Comparison of ENCODE assay signal across 10 mouse cellular contexts in the genomic region with DNA sequence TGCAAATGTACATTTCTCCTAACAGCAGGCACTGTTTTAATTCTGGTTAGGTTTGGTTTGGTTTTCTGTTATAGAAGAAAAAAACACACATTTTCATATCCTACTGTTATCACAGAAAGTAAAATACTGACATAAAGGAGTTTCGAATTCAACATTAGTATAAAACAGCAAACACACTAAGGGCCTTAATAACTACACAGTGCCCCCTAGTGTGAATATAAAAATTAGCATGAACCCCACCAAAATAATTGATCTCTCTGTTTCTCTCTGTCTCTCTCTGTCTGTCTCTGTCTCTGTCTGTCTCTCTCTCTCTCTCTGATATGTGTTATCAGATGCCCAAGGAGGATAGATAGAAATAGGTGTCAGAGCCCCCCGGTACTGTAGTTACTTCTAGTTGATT. TPM values are rescaled to one million over a fixed set of nuclear protein-coding genes. Genes with fewer than 3 reads are reported as not detected.
DNase-seq lines count a peak whose midpoint lies in the region; ATAC-seq and TF ChIP-seq lines count a peak whose summit lies in the region.
"Had no signal": no experiment of that assay in that cellular context is flagged by ENCODE, and none has a peak within 500 bp of the region (broad histone marks: within the 10 kb centered on the region; RNA-seq: fewer than 3 reads in every experiment).

No protein-coding gene starts in this region.

- TF ChIP-seq POLR2A in CH12.LX (IDR thresholded peaks at IDR 0.05; ENCODE audit: low read depth, low read length): no peak

- 46% methylated on average over 2 of the region's 2 CpGs for WGBS in kidney, embryonic 15.5 days
- 68% methylated on average over 2 of the region's 2 CpGs for WGBS in limb, embryonic 10.5 days

- DNase-seq in kidney, postnatal 4 days: no peak
- DNase-seq in CH12.LX (ENCODE audit: extremely low read depth): peak; percentile 13
- DNase-seq in MEL-GATA-1-ER (ENCODE audit: extremely low read depth, low read depth): peak; percentile 4
- no peak for DNase-seq in limb, embryonic 10.5 days (ENCODE audit: low spot score)
- no peak for DNase-seq in T-cell, adult 2 months (ENCODE audit: low spot score)

- H3K27ac ChIP-seq in kidney, embryonic 15.5 days: no peak overlapping the region
- H3K27ac ChIP-seq in CH12.LX (ENCODE audit: insufficient read depth, low read depth): no peak overlapping the region
- peak overlapping the region; percentile 84 for H3K27ac ChIP-seq in limb, embryonic 10.5 days
- H3K27ac ChIP-seq: liver, embryonic 15.5 days; neural tube, embryonic 15.5 days had no signal

- no peaks in the 10 kb centered on the region for H3K79me2 ChIP-seq in CH12.LX (replicated peaks; ENCODE audit: control insufficient read depth, extremely low read depth, insufficient read depth, poor library complexity, severe bottlenecking)

- TF ChIP-seq RAD21 in CH12.LX (IDR thresholded peaks at IDR 0.05; ENCODE audit: low read depth, low read length): peak; percentile 78

- H3K9ac ChIP-seq in kidney, embryonic 15.5 days: no peak overlapping the region
- no peak overlapping the region for H3K9ac ChIP-seq in CH12.LX (ENCODE audit: insufficient read depth, low read depth)
- H3K9ac ChIP-seq: liver, embryonic 15.5 days; neural tube, embryonic 15.5 days had no signal

- H3K4me3 ChIP-seq in kidney, embryonic 15.5 days (replicated peaks): no peak overlapping the region
- no peak overlapping the region for H3K4me3 ChIP-seq in CH12.LX (replicated peaks in 1 of 3; ENCODE audit: low read depth in 2 of 3, low read length in 2 of 3, poor library complexity in 1 of 3)
- H3K4me3 ChIP-seq in limb, embryonic 10.5 days: no peak overlapping the region
- H3K4me3 ChIP-seq: liver, embryonic 15.5 days; neural tube, embryonic 15.5 days had no signal

- H3K4me2 ChIP-seq in kidney, embryonic 15.5 days: peak overlapping the region; percentile 31; the same call in 1 of the 2 replicates
- H3K4me2 ChIP-seq in CH12.LX (ENCODE audit: insufficient read depth, low read depth, poor library complexity, severe bottlenecking): no peak overlapping the region
- H3K4me2 ChIP-seq: liver, embryonic 15.5 days; neural tube, embryonic 15.5 days had no signal

- H3K9me3 ChIP-seq in kidney, embryonic 15.5 days (replicated peaks): no peaks in the 10 kb centered on the region
- H3K9me3 ChIP-seq in CH12.LX (replicated peaks; ENCODE audit: low read length): no peaks in the 10 kb centered on the region
- no peaks in the 10 kb centered on the region for H3K9me3 ChIP-seq in limb, embryonic 10.5 days (replicated peaks)
- H3K9me3 ChIP-seq: liver, embryonic 15.5 days; neural tube, embryonic 15.5 days had no signal

- peaks cover 4% of the 10 kb centered on the region; the same call in 1 of the 2 replicates for H3K4me1 ChIP-seq in kidney, embryonic 15.5 days
- H3K4me1 ChIP-seq in CH12.LX (ENCODE audit: control insufficient read depth in 1 of 2, insufficient read depth in 2 of 2): no peaks in the 10 kb centered on the region
- H3K4me1 ChIP-seq in limb, embryonic 10.5 days: peaks cover 12% of the 10 kb centered on the region
- H3K4me1 ChIP-seq: liver, embryonic 15.5 days had no signal

- H3K27me3 ChIP-seq in kidney, embryonic 15.5 days: no peaks in the 10 kb centered on the region
- H3K27me3 ChIP-seq in CH12.LX (replicated peaks): no peaks in the 10 kb centered on the region
- H3K27me3 ChIP-seq in limb, embryonic 10.5 days (ENCODE audit: low read depth, poor library complexity, severe bottlenecking): no peaks in the 10 kb centered on the region
- H3K27me3 ChIP-seq: liver, embryonic 15.5 days; neural tube, embryonic 15.5 days had no signal

- in situ Hi-C loops in CH12.LX (cut with MboI; ENCODE audit: low pct_ligation_motif_present, low pct_unique_long_range_greater_than_20kb, low sequenced_read_pairs): loop anchor here (25.0 kb wide), 2 partner anchors 312 to 462 kb away; partner anchors contain the start of gene Musk

- ATAC-seq in kidney, embryonic 15.5 days (replicated peaks; ENCODE audit: low FRiP score): no peak
- ATAC-seq in erythroid progenitor cell, adult 5-6 weeks (replicated peaks; ENCODE audit: low FRiP score, poor library complexity, severe bottlenecking): no peak

- TF ChIP-seq EP300 in CH12.LX (IDR thresholded peaks at IDR 0.05; ENCODE audit: low read length): no peak

- TF ChIP-seq CTCF in CH12.LX (conservative IDR thresholded peaks at IDR 0.05 in 1 of 2, IDR thresholded peaks at IDR 0.05 in 1 of 2; ENCODE audit: low read depth in 2 of 2, low read length in 2 of 2): peak in 1 of 2 experiments; percentile 71; a peak in 2 of 4 replicates

- dilution Hi-C loops in CH12.LX (cut with MboI; ENCODE audit: extremely low pct_ligation_motif_present, extremely low pct_unique_long_range_greater_than_20kb, low sequenced_read_pairs): no loop called here

- H3K36me3 ChIP-seq in kidney, embryonic 15.5 days: no peaks in the 10 kb centered on the region
- H3K36me3 ChIP-seq in CH12.LX (replicated peaks in 1 of 2; ENCODE audit: control insufficient read depth in 1 of 2, insufficient read depth in 1 of 2, low read length in 1 of 2): no peaks in the 10 kb centered on the region
- H3K36me3 ChIP-seq in limb, embryonic 10.5 days: no peaks in the 10 kb centered on the region
- H3K36me3 ChIP-seq: liver, embryonic 15.5 days; neural tube, embryonic 15.5 days had no signal

TF ChIP-seq in CH12.LX, 34 proteins besides CTCF, POLR2A, EP300 and RAD21:
- no peak for TF ChIP-seq MYC (IDR thresholded peaks at IDR 0.05; ENCODE audit: low read depth, low read length)
- TF ChIP-seq UBTF (IDR thresholded peaks at IDR 0.05; ENCODE audit: low read depth, low read length): no peak
- no peak for TF ChIP-seq POLR2AphosphoS2 (IDR thresholded peaks at IDR 0.05; ENCODE audit: low read depth, low read length)
- no peak for TF ChIP-seq CHD1 (IDR thresholded peaks at IDR 0.05; ENCODE audit: low read depth, low read length)
- no peak for TF ChIP-seq JUND (conservative IDR thresholded peaks at IDR 0.05; ENCODE audit: low read depth, low read length)
- 0 out of 2 replicates have a peak, but pooled peaks have one; percentile 9 for TF ChIP-seq ZNF384 (IDR thresholded peaks at IDR 0.05; ENCODE audit: low read depth, low read length)
- peak; percentile 27; the same call in 1 of the 2 replicates for TF ChIP-seq ZC3H11A (IDR thresholded peaks at IDR 0.05; ENCODE audit: low read depth, low read length)
- TF ChIP-seq SMC3 (IDR thresholded peaks at IDR 0.05; ENCODE audit: low read depth, low read length): peak; percentile 58
- no peak for TF ChIP-seq KAT2A (IDR thresholded peaks at IDR 0.05; ENCODE audit: insufficient replicate concordance, low read length)
- no peak for TF ChIP-seq TCF12 (IDR thresholded peaks at IDR 0.05; ENCODE audit: low read depth, low read length)
- no peak for TF ChIP-seq GABPA (IDR thresholded peaks at IDR 0.05; ENCODE audit: insufficient replicate concordance, low read depth, low read length)
TF ChIP-seq in CH12.LX: peak in this region for 3.

RNA-seq across cellular contexts. Expression of gene Olfr267, which starts 38.0 kb away (rescaled TPM):
- polyA plus RNA-seq in kidney, embryonic 15.5 days (2015; fragmentation: Nextera tagmentation; extraction: Ambion mirVana): not detected in 2 replicates
- total RNA-seq in CH12.LX (2012; rRNA removed) (0.04 TPM in 1 of 2 replicates, not detected in the other), CH12.LX (2014; rRNA removed) (0.08 TPM in 1 of 2 replicates, not detected in the other)
- polyA plus RNA-seq in CH12.LX (2012; ENCODE audit: insufficient read length, low read depth): 0.14 and 0.24 TPM in 2 replicates
- not detected in 2 replicates for polyA plus RNA-seq in limb, embryonic 10.5 days (2016; fragmentation: Nextera tagmentation; extraction: Ambion mirVana)
- total RNA-seq in erythroid progenitor cell, adult 5-6 weeks (2015; ENCODE audit: low replicate concordance): 0.72 TPM in 1 of 2 replicates, not detected in the other
- not detected in 2 replicates for total RNA-seq in erythroid progenitor cell, adult 5-6 weeks (2017; ENCODE audit: low replicate concordance)
- polyA plus RNA-seq: heart, embryonic 16.5 days; liver, embryonic 15.5 days; neural tube, embryonic 15.5 days had no signal

Comparison
In these comparisons a context has a peak if more than half of its experiments do, and no peak if none do; other contexts are left out.
1. DNase-seq: peak in CH12.LX (single experiment) and MEL-GATA-1-ER (single experiment); none in kidney, postnatal 4 days (0 of 2), limb, embryonic 10.5 days (single experiment) and T-cell, adult 2 months (single experiment).